Mouse (Mus musculus) kidney, postnatal 0 days (tissue): ENCODE data around the gene Ptpn12. TPM values are rescaled to one million over a fixed set of nuclear protein-coding genes. Genes with fewer than 3 reads are reported as not detected.

Experiments used
- ATAC-seq: fragments of 200-750 bp; cut with Nextera tagmentation; replicated peaks from 2 replicates; pipeline ENCODE4 v1.8.0; 2017; ENCODE audit warnings: low read depth, moderate number of reproducible peaks, moderate TSS enrichment, moderate library complexity; ENCODE audit not compliant: low FRiP score
- DNase-seq: peaks from one replicate; pipeline ENCODE4 v3.0.0-alpha.2; 2016; ENCODE audit warnings: low spot score
- H3K27ac ChIP-seq: fragments of 300-500 bp; sonication (generic); 2 replicates; pipeline ENCODE4 v1.5.1; 2014; ENCODE audit warnings: mild to moderate bottlenecking
- H3K27me3 ChIP-seq: fragments of 300-500 bp; sonication (generic); 2 replicates; pipeline ENCODE4 v1.6.1; 2014; ENCODE audit warnings: low read length, mixed read lengths; ENCODE audit not compliant: insufficient read depth
- H3K36me3 ChIP-seq: fragments of 300-500 bp; sonication (generic); 2 replicates; pipeline ENCODE4 v1.6.1; 2014; ENCODE audit warnings: low read length, mixed read lengths; ENCODE audit not compliant: insufficient read depth
- H3K4me1 ChIP-seq: fragments of 300-500 bp; sonication (generic); replicated peaks from 2 replicates; pipeline ENCODE4 v1.6.1; 2014; ENCODE audit warnings: antibody characterized with exemption, low read length, mixed read lengths; ENCODE audit not compliant: insufficient read depth
- H3K4me2 ChIP-seq: fragments of 300-500 bp; sonication (generic); 2 replicates; pipeline ENCODE4 v1.6.1; 2014; ENCODE audit warnings: mild to moderate bottlenecking, low read length, moderate library complexity, mixed read lengths
- H3K4me3 ChIP-seq: fragments of 300-500 bp; sonication (generic); replicated peaks from 2 replicates; pipeline ENCODE4 v1.5.1; 2014; ENCODE audit warnings: low read depth, low read length
- H3K9ac ChIP-seq: fragments of 300-500 bp; sonication (generic); 2 replicates; pipeline ENCODE4 v1.6.1; 2014; ENCODE audit warnings: low read depth, low read length
- H3K9me3 ChIP-seq: fragments of 300-500 bp; sonication (generic); replicated peaks from 2 replicates; pipeline ENCODE4 v1.6.1; 2016; ENCODE audit warnings: low read length, inconsistent platforms, mixed read lengths
- CTCF ChIP-seq: IDR thresholded peaks from 2 replicates; pipeline ENCODE4 v1.5.1; 2016; ENCODE audit warnings: antibody characterized with exemption, low read depth, mild to moderate bottlenecking, moderate library complexity
- WGBS: fragments of 180-500 bp; shearing (Covaris S2); extraction: QIAGEN DNeasy Blood & Tissue Kit; methylation state at CpG from one replicate; pipeline ENCODE4 v1.1.7; 2014; 5-methylcytosine and 5-hydroxymethylcytosine counted together
- polyA plus RNA-seq: library from polyadenylated mRNA; unstranded; fragments of >200 nt; fragmentation: Nextera tagmentation; extraction: Ambion mirVana; gene quantifications from 2 replicates; pipeline ENCODE4 v1.2.1, GENCODE M21; 2015

Ptpn12 gene
- polyA plus RNA-seq, 1 experiment from 2014 or later, result 23.3 TPM

GRCm38 (mm10) chr5:20997555-20997954 lies 58.2 kb downstream of the Ptpn12 start:
- no peaks in the 10 kb centered on the region for H3K4me1 ChIP-seq
- no peak overlapping the region for H3K27ac ChIP-seq
- no peaks in the 10 kb centered on the region for H3K9me3 ChIP-seq
- no peak for DNase-seq
- H3K36me3 ChIP-seq, result peaks cover 49% of the 10 kb centered on the region
- no peak for ATAC-seq
- H3K4me3 ChIP-seq, result no peak overlapping the region
- H3K27me3 ChIP-seq, result no peaks in the 10 kb centered on the region
- H3K9ac ChIP-seq, result no peak overlapping the region
- no peak overlapping the region for H3K4me2 ChIP-seq
- TF ChIP-seq CTCF, result no peak
- WGBS, result 94% methylated on average over 6 of the region's 6 CpGs

DNA sequence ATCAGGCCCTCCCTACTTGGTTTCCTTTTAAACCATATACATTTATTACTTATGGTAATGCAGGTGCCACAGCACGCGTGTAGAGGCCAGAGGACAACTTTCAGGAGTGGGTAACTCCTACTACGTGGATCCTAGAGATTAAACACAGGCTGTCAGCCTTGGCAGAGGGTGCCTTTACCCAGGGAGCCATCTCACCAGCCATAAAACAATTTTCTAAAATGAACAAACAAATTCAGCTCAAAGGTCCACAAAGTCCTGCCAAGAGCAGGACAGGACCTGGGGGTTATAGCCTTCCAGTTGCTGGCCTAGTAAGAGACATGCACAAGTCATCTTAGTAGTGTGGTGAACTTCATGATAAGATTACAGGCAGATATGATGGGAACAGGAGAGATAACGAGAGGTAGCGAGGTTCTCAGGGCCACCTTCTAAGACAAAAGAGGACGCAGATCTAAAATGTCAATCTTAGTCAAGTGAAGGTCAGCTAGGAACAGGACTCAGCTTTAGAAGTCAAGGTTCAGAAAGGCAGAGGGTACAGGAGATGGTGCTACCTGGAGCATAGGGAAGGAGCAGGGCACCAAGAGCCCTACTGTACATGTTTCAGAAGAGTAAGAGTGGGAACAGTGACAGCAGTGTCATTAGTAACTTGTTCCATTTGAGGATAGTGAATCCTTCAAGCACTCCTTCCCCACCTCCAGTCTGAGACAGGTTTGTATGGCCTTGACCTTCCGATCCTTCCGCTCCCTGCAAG lies 65.5 kb downstream of the Ptpn12 start:
- WGBS, result 96% methylated on average over 8 of the region's 8 CpGs
- H3K9ac ChIP-seq, result no peak overlapping the region
- no peak overlapping the region for H3K4me2 ChIP-seq

DNA sequence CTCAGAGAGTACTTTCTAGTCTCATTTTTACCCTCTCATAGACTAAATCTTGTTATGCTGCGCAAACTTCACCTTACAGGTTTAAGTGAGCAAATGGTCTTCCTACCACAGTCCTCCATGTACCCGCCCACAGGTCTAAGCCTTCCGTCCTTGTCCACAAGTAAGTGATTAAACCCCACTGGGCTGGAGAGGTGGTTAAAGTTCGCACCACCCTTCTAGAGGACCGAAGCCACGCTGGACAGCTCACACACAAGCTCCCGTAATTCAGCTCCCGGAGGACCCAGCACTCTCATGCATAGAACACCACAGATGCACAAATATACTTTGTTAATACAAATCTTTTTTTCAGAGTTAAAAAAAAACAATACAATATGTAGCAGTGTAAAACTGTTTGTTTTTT lies 69.4 kb downstream of the Ptpn12 start:
- no peaks in the 10 kb centered on the region for H3K4me1 ChIP-seq
- H3K4me2 ChIP-seq, result no peak overlapping the region
- no peaks in the 10 kb centered on the region for H3K9me3 ChIP-seq
- H3K9ac ChIP-seq, result no peak overlapping the region
- ATAC-seq (no peak), DNase-seq (no peak)
- no peak overlapping the region for H3K27ac ChIP-seq
- no peak overlapping the region for H3K4me3 ChIP-seq
- WGBS, result 93% methylated on average over 8 of the region's 8 CpGs
- H3K27me3 ChIP-seq, result no peaks in the 10 kb centered on the region
- no peak for TF ChIP-seq CTCF
- H3K36me3 ChIP-seq, result 0 out of 2 replicates have a peak, but pooled peaks cover 11% of the 10 kb centered on the region

More for the DNA sequence above, 65.5 kb downstream of the Ptpn12 start:
- TF ChIP-seq CTCF, result no peak
- Histone ChIP-seq H3K4me3 (no peak overlapping the region), H3K27ac (no peak overlapping the region), H3K4me1 (no peaks in the 10 kb centered on the region), H3K9me3 (no peaks in the 10 kb centered on the region), H3K27me3 (no peaks in the 10 kb centered on the region), H3K36me3 (peaks cover 25% of the 10 kb centered on the region; the same call in 1 of the 2 replicates)
- no peak for ATAC-seq
- no peak for DNase-seq

GRCm38 (mm10) chr5:20983505-20983904 lies 72.2 kb downstream of the Ptpn12 start:
- no peak overlapping the region for H3K4me3 ChIP-seq
- no peak overlapping the region for H3K27ac ChIP-seq
- H3K4me2 ChIP-seq, result no peak overlapping the region
- H3K9me3 ChIP-seq, result no peaks in the 10 kb centered on the region
- no peak for DNase-seq
- no peak for ATAC-seq
- no peaks in the 10 kb centered on the region for H3K27me3 ChIP-seq
- H3K9ac ChIP-seq, result no peak overlapping the region
- H3K36me3 ChIP-seq, result no peaks in the 10 kb centered on the region
- no peak for TF ChIP-seq CTCF
- H3K4me1 ChIP-seq, result no peaks in the 10 kb centered on the region

DNA sequence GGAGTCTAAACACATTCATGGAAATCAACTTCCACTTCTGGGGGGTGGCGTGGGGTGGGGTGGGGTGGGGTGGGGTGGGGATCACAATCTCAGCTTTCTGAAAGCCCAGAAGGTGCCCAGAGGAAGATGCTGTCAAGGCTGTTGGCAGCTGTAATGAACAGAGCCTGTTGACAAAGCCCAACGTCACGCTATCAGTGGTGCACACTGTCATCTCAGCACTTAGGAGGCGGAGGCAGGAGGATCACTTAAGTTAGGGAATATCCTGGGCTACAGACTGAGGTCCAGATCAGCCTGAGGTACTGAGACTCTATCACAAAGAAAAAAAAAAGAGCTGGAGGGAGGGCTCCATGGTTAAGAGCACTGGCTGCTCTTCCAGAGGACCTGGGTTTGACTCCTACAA lies 81.0 kb downstream of the Ptpn12 start:
- no peak overlapping the region for H3K4me2 ChIP-seq
- no peak overlapping the region for H3K4me3 ChIP-seq
- H3K4me1 ChIP-seq, result no peaks in the 10 kb centered on the region
- H3K9ac ChIP-seq, result no peak overlapping the region
- ATAC-seq (no peak), DNase-seq (no peak)
- no peaks in the 10 kb centered on the region for H3K9me3 ChIP-seq
- H3K27me3 ChIP-seq, result no peaks in the 10 kb centered on the region
- no peaks in the 10 kb centered on the region for H3K36me3 ChIP-seq
- no peak for TF ChIP-seq CTCF
- 89% methylated on average over 4 of the region's 4 CpGs for whole genome bisulfite sequencing
- H3K27ac ChIP-seq, result no peak overlapping the region

DNA sequence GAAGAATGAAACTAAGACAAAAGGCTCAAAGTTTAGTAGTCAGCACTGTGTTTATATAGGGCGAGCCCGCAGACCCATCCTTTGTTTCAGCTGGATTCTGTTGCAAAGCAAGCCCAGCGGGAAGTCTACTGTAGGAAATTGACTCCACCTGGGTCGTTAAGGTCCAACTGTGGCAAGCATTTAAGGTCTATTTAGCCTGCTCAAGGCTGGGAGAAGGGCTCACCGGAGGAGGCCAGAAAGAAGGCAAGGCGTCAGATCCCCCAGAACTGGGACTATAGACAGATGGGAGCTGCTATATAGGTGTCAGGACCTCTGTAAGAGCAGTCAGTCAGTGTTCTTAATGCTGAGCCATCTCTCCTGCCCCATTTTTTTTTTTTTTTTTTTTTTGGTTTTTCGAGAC lies 81.7 kb downstream of the Ptpn12 start:
- no peak for ATAC-seq
- no peak for TF ChIP-seq CTCF
- no peaks in the 10 kb centered on the region for H3K9me3 ChIP-seq
- H3K9ac ChIP-seq, result no peak overlapping the region
- WGBS, result 26% methylated on average over 6 of the region's 7 CpGs
- H3K36me3 ChIP-seq, result no peaks in the 10 kb centered on the region
- H3K4me3 ChIP-seq, result no peak overlapping the region
- H3K4me2 ChIP-seq, result no peak overlapping the region
- no peaks in the 10 kb centered on the region for H3K4me1 ChIP-seq
- H3K27ac ChIP-seq, result no peak overlapping the region
- no peaks in the 10 kb centered on the region for H3K27me3 ChIP-seq
- DNase-seq, result no peak

- no peak overlapping the region for H3K4me2 ChIP-seq
- DNase-seq (no peak), ATAC-seq (no peak)
- H3K4me1 ChIP-seq, result peaks cover under 1% of the 10 kb centered on the region; the same call in 1 of the 2 replicates
- H3K4me3 ChIP-seq, result no peak overlapping the region
- H3K36me3 ChIP-seq, result no peaks in the 10 kb centered on the region
- H3K9ac ChIP-seq, result no peak overlapping the region
- no peaks in the 10 kb centered on the region for H3K9me3 ChIP-seq
- H3K27me3 ChIP-seq, result no peaks in the 10 kb centered on the region
- no peak overlapping the region for H3K27ac ChIP-seq
- WGBS, result 72% methylated on average over 5 of the region's 5 CpGs
- no peak for TF ChIP-seq CTCF
Measured at GRCm38 (mm10) chr5:20973069-20973468, 82.6 kb downstream of the Ptpn12 start.
